Mouse (Mus musculus) hematopoietic stem cell, adult 5-6 weeks (primary cell): ENCODE results near the gene Eef1akmt1. TPM values are rescaled to one million over a fixed set of nuclear protein-coding genes. Genes with fewer than 3 reads are reported as not detected.

Experiments used
- ATAC-seq, 2 experiments: fragments of 125-278 bp in 1 of 2; replicated peaks in 1 of 2; 2 replicates each; pipeline ENCODE4 v1.8.0; 2016 to 2017; ENCODE audit warnings: inconsistent platforms in 2 of 2, mild to moderate bottlenecking in 2 of 2, moderate number of reproducible peaks in 2 of 2, low read depth in 1 of 2, moderate TSS enrichment in 1 of 2; ENCODE audit not compliant: low FRiP score in 2 of 2, poor library complexity in 2 of 2, severe bottlenecking in 2 of 2, insufficient read depth in 1 of 2, low TSS enrichment in 1 of 2
- total RNA-seq: library from RNA; stranded (forward); fragments of 172-1452, 232-1000 nt; gene quantifications from 2 replicates; pipeline ENCODE4 v1.2.3, GENCODE M21; 2017

Gene Eef1akmt1
- total RNA-seq, 1 experiment from 2014 or later = 13.3 TPM

- no peak for ATAC-seq
Observed at GRCm38 (mm10) chr14:57529786-57530515, 41.5 kb downstream of the Eef1akmt1 start.

GRCm38 (mm10) chr14:57529086-57529785 lies 42.2 kb downstream of the Eef1akmt1 start:
- ATAC-seq = peak in 1 of 2 experiments; percentile 14; a peak in 1 of 4 replicates

GRCm38 (mm10) chr14:57527598-57527997 lies 43.8 kb downstream of the Eef1akmt1 start:
- ATAC-seq = no peak

DNA sequence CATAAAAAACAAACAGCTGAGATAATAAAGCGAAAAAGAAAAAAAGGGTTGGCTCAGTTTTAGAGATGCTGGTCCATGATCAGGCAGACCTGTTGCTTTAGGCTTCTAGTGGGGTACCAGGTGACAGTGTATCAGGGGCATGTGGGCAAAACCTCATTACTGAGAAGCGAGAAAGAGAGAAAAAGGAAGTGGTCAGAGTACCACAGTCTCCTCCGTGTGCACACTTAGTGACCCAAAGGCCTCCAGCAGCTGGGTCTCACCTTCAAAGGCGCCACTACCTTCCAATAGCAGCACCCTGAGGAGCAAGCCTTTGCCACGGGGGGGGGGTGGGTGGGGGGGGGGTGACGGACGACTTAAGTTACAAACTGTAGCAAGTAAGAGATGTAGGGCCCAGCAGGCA lies 44.3 kb downstream of the Eef1akmt1 start:
- ATAC-seq = peak; percentile 44 to 47; a peak in 3 of 4 replicates

GRCm38 (mm10) chr14:57526050-57526623 lies 45.3 kb downstream of the Eef1akmt1 start:
- ATAC-seq = no peak; a peak in 1 of 4 replicates

- peak; percentile 28 to 54; a peak in 2 of 4 replicates for ATAC-seq
Observed at GRCm38 (mm10) chr14:57525388-57526049, 45.9 kb downstream of the Eef1akmt1 start.

GRCm38 (mm10) chr14:57524671-57525387 lies 46.6 kb downstream of the Eef1akmt1 start, which contains the start of gene Il17d:
Gene Il17d (plus strand): TSS chr14:57524777.
- ATAC-seq = 0 out of 4 replicates have a peak, but pooled peaks have one; percentile 12 to 15

GRCm38 (mm10) chr14:57523762-57524161 lies 47.6 kb downstream of the Eef1akmt1 start:
- no peak for ATAC-seq

GRCm38 (mm10) chr14:57517001-57517400 lies 54.4 kb downstream of the Eef1akmt1 start:
- ATAC-seq = no peak

GRCm38 (mm10) chr14:57515156-57515762 lies 56.2 kb downstream of the Eef1akmt1 start:
- ATAC-seq = no peak

- ATAC-seq = no peak
Observed at GRCm38 (mm10) chr14:57509554-57509953, 61.9 kb downstream of the Eef1akmt1 start.

DNA sequence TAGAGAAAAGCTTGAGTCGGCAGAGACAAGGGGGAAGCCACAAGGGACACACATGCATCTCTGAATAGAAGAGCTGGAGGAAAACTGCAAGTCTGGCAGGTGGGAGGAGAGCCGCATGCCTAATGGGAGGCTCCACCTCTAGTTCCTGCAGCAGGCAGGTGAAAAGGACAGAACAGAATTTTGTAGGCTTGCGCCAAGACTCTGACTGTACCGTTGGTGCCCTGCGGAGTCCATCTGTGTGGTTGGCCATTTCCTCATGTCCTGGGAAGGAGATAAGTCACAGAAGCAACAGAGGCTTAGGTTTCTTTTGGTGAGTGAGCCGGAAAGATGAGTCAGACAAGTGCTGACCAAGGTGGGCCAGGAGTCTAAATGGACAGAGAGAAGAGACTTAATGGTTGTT lies 67.7 kb downstream of the Eef1akmt1 start:
- no peak for ATAC-seq

Other genes with a start within 250 kb of the Eef1akmt1 start
- 17.1 and 25.3 TPM in 2 replicates for gene Cryl1, start 173.1 kb downstream of the Eef1akmt1 start, total RNA-seq
- gene Ift88, start 147.6 kb downstream of the Eef1akmt1 start, total RNA-seq = 14.3 and 15.8 TPM in 2 replicates
- not detected in 2 replicates for gene Il17d, start 46.8 kb downstream of the Eef1akmt1 start, total RNA-seq
- 38.5 and 39.5 TPM in 2 replicates for gene Xpo4, start 93.8 kb upstream of the Eef1akmt1 start, total RNA-seq
- not detected in 2 replicates for gene Gm49361, start 174.5 kb upstream of the Eef1akmt1 start, total RNA-seq
- 13.1 and 14.6 TPM in 2 replicates for gene Lats2, start 186.8 kb upstream of the Eef1akmt1 start, total RNA-seq
- 43.7 and 52.1 TPM in 2 replicates for gene Sap18, start 226.6 kb upstream of the Eef1akmt1 start, total RNA-seq